Mouse (Mus musculus) embryonic fibroblast, embryonic 13.5 days (primary cell): ENCODE data around the gene Prl2c3. TPM values are rescaled to one million over a fixed set of nuclear protein-coding genes. Genes with fewer than 3 reads are reported as not detected.

ENCODE experiments used
- polyA plus RNA-seq: library from polyadenylated mRNA; stranded (reverse); fragments of >200 nt; gene quantifications from 2 replicates; pipeline ENCODE4 v1.2.4, GENCODE M21; 2011; ENCODE audit warnings: low read depth; ENCODE audit not compliant: missing spikeins, insufficient read length

The Prl2c3 gene
- polyA plus RNA-seq, 1 experiment, result not detected

Other genes starting within 250 kb of the Prl2c3 start
- gene Ero1lb, start 234.2 kb downstream of the Prl2c3 start, polyA plus RNA-seq, result 2.1 and 2.4 TPM in 2 replicates
- gene Prl2c2, start 205.3 kb upstream of the Prl2c3 start, polyA plus RNA-seq, result 4.0 TPM in 1 of 2 replicates, not detected in the other